Mouse (Mus musculus) midbrain, embryonic 10.5 days (tissue): ENCODE data around the gene Ptpro. TPM values are rescaled to one million over a fixed set of nuclear protein-coding genes. Genes with fewer than 3 reads are reported as not detected.
"Not testable (repeated sequence)": the region's sequence is repeated elsewhere in the genome, so short reads cannot be mapped to it uniquely, and the experiment has no call there.

Source experiments
- DNase-seq: peaks from one replicate; pipeline ENCODE4 v3.0.0-alpha.2; 2017; ENCODE audit warnings: low spot score
- H3K27ac ChIP-seq: fragments of 300-500 bp; sonication (generic); replicated peaks from 2 replicates; pipeline ENCODE4 v1.5.1; 2016; ENCODE audit warnings: mild to moderate bottlenecking
- H3K27me3 ChIP-seq: fragments of 300-500 bp; sonication (generic); 2 replicates; pipeline ENCODE4 v1.6.1; 2016; ENCODE audit warnings: low read depth, mild to moderate bottlenecking; ENCODE audit not compliant: poor library complexity, severe bottlenecking
- H3K36me3 ChIP-seq: fragments of 300-500 bp; sonication (generic); 2 replicates; pipeline ENCODE4 v1.6.1; 2016; ENCODE audit warnings: mild to moderate bottlenecking, moderate library complexity
- H3K4me1 ChIP-seq: fragments of 300-500 bp; sonication (generic); 2 replicates; pipeline ENCODE4 v1.6.1; 2016
- H3K4me3 ChIP-seq: fragments of 300-500 bp; sonication (generic); 2 replicates; pipeline ENCODE4 v1.5.1; 2016; ENCODE audit warnings: mild to moderate bottlenecking, moderate library complexity
- H3K9me3 ChIP-seq: fragments of 300-500 bp; sonication (generic); replicated peaks from 2 replicates; pipeline ENCODE4 v1.6.1; 2016; ENCODE audit warnings: mild to moderate bottlenecking
- WGBS: fragments of 180-500 bp; shearing (Covaris S2); methylation state at CpG from one replicate; pipeline ENCODE4 v1.1.7; 2016; 5-methylcytosine and 5-hydroxymethylcytosine counted together
- polyA plus RNA-seq: library from polyadenylated mRNA; unstranded; fragments of >200 nt; fragmentation: Nextera tagmentation; extraction: Ambion mirVana; gene quantifications from 2 replicates; pipeline ENCODE4 v1.2.1, GENCODE M21; 2016

Ptpro gene
- polyA plus RNA-seq, 1 experiment from 2014 or later, result 5.8 TPM

DNA sequence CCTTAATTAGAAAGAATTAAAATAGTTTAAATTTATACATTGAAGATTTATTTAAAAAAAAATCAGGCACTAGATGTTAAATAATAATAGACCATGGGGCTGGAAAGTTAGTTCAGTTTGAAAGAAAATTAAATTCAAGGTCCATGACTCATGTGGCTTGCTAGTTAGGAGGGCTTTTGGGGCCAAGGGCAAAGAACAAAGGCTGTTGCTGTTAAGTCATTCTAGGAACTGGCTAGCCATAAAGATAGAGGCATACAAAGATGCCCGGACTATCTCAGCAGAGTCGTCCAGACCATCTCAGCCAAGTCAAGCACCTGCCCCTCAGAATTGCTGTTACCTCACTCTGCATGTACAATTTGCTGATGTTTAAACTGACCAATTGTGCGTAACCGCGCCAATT lies 223.6 kb downstream of the Ptpro start:
- WGBS, result 95% methylated on average over 5 of the region's 5 CpGs
- not testable (repeated sequence) for DNase-seq, H3K36me3 ChIP-seq, H3K4me3 ChIP-seq, H3K27me3 ChIP-seq, H3K27ac ChIP-seq
- Histone ChIP-seq H3K9me3 (peaks cover 13% of the 10 kb centered on the region), H3K4me1 (peaks cover 16% of the 10 kb centered on the region)

DNA sequence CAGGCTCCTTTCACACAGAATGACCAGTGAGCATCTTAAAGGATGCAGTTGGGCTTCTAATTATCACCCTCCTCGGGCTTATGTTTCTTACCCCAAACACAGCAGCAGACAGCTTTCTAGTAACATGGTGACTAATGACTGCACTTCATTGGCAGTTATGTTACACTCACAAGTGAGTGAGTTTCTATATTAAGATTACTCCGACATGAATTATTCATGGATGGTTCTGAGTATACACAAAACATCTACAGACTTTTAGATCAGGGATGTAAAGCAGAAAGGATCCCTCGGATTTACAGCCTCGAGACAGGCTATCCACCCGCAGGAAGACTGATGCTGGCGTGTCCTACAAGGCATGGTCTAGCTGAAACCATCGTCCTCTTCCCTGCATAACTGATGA lies 230.8 kb downstream of the Ptpro start:
- Histone ChIP-seq H3K27ac (no peak overlapping the region), H3K36me3 (no peaks in the 10 kb centered on the region), H3K4me1 (peaks cover 8% of the 10 kb centered on the region; the same call in 1 of the 2 replicates), H3K27me3 (no peaks in the 10 kb centered on the region), H3K4me3 (no peak overlapping the region), H3K9me3 (no peaks in the 10 kb centered on the region)
- DNase-seq, result no peak
- 86% methylated on average over 7 of the region's 7 CpGs for WGBS

DNA sequence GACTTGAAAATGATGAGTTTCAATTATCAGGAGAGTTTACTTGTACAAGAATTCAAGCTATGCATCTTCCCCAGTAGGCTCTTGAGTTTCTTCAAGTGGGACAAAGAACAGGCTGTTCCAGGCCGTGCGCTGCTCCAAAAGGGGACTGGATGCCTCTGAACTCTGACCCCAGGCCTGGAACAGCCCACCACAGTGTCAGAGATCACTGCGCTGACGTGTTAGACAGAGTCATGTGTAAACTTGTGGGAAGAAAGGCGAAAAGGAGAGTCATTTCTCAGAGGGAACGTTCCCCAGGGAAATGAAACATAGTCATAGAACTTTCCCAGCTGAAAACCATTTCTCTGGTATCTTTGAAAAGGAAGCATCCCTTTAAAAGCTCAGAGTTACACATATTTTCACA lies 235.3 kb downstream of the Ptpro start:
- Histone ChIP-seq H3K9me3 (no peaks in the 10 kb centered on the region), H3K4me3 (no peak overlapping the region), H3K27me3 (no peaks in the 10 kb centered on the region), H3K27ac (no peak overlapping the region; the same call in 1 of the 2 replicates), H3K4me1 (peaks cover 8% of the 10 kb centered on the region; the same call in 1 of the 2 replicates), H3K36me3 (no peaks in the 10 kb centered on the region)
- DNase-seq, result peak; percentile 29
- 44% methylated on average over 6 of the region's 6 CpGs for WGBS

DNA sequence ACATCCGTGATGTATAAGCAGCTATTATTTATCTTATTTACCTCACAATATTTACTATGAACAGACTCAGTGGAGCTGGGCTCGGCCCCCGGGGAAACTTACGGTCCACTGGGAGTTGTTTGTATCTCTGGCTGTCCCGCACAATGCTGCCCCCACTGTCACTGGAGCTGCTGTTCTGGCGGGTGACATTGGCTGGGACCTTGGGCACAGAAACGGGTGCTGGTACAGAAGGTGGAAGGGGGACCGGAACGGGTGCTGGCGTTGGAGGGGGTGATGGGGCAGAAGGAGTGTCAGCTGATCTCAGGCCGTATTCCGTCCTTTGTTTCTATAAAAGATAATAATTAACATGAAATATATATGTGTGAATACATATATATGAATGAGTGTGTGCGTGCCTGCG lies 238.0 kb downstream of the Ptpro start:
- H3K27me3 ChIP-seq, result no peaks in the 10 kb centered on the region
- DNase-seq, result no peak
- H3K36me3 ChIP-seq, result no peaks in the 10 kb centered on the region
- no peak overlapping the region for H3K27ac ChIP-seq
- peaks cover 6% of the 10 kb centered on the region; the same call in 1 of the 2 replicates for H3K4me1 ChIP-seq
- WGBS, result 90% methylated on average over 14 of the region's 14 CpGs
- H3K4me3 ChIP-seq, result no peak overlapping the region
- no peaks in the 10 kb centered on the region for H3K9me3 ChIP-seq

DNA sequence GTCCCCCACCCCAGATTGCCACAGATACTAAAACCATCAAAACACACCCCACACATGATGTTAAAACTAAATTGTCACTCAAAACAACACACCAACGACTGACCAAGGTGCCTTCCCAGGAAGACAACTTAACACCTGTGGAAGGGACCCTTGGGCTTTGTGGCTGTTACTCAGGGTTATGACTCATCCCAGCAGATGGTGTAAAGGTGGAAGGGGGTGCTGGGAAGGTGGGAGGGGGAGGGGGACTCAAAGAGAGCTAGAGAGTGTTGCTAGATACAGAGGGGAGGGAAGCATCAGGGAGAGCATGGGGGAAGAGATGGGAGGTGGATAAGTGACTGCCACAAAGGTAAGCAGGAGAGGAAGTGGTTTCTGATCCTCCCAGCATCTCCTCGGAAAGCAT lies 239.5 kb downstream of the Ptpro start:
- DNase-seq, result no peak
- WGBS, result 82% methylated on average over 2 of the region's 2 CpGs
- Histone ChIP-seq H3K36me3 (no peaks in the 10 kb centered on the region), H3K4me1 (peaks cover 9% of the 10 kb centered on the region; the same call in 1 of the 2 replicates), H3K27ac (no peak overlapping the region), H3K4me3 (no peak overlapping the region), H3K9me3 (no peaks in the 10 kb centered on the region), H3K27me3 (no peaks in the 10 kb centered on the region)

DNA sequence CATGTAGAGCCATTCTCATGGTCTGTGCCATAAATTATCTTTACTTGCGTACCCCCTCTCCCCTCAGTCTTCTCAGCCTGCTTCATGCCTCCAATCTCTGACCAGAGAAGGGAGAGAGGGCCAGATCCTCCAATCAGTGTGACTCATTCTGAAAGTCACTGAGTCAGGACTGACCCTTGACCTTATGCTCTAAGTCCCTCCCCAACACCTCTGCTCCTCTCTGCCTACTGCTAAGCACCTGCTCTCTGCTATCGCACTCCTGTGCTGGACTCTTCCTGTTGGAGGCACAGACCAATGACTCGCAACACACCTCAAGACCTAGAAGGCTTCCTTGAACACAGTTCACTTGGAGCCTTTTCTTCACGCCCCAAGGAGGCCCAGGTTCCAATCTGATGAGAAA lies 240.5 kb downstream of the Ptpro start:
- WGBS, result 90% methylated on average over 4 of the region's 4 CpGs
- H3K4me3 ChIP-seq, result no peak overlapping the region
- no peak for DNase-seq
- H3K27me3 ChIP-seq, result no peaks in the 10 kb centered on the region
- H3K4me1 ChIP-seq, result 0 out of 2 replicates have a peak, but pooled peaks cover 6% of the 10 kb centered on the region
- no peaks in the 10 kb centered on the region for H3K36me3 ChIP-seq
- H3K27ac ChIP-seq, result no peak overlapping the region
- no peaks in the 10 kb centered on the region for H3K9me3 ChIP-seq

DNA sequence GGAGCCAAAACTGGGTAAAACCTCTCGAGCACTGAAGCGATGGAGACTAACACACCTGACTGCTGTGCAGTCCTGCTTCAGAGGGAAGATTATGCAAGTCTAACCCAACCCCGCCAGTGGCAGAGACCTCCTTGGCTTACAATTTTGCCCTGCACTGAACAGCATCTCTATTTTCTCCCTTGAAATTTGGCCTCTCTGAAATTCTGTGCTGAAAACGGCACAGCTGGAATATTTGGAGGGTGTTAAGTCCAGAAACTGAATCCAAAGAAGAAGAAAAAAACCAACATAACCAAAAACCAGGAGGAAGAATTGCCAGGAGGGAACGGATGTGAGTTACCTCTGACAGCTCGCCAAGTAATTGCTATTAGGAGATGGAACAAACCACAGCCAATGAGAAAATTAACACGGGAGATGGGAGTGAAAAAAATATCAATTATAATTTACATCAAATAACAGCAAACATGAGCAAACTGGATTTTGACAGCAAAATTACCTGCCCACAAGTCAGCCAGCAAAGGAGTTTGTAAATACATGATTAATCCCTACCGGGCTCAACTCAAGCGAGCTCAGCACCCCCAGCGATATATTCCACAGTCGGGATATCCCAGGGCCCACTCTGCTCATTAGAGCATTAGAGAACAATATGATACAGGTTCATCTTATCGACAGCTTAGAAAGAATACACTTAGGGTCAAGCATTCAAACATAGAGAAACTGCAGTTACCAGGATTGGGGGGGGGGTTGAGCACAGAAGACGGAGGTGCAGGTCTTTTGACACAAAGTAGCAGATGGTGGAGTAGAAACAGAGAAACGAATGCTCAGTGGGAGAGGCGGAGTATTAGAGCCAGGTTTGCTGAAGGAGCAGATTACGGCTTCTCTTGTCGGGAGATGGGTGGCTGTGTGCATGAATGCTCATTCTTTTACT lies 241.4 kb downstream of the Ptpro start:
- 0 out of 2 replicates have a peak, but pooled peaks cover 6% of the 10 kb centered on the region for H3K4me1 ChIP-seq
- no peaks in the 10 kb centered on the region for H3K27me3 ChIP-seq
- H3K9me3 ChIP-seq, result no peaks in the 10 kb centered on the region
- WGBS, result 88% methylated on average over 17 of the region's 17 CpGs
- H3K4me3 ChIP-seq, result no peak overlapping the region
- H3K36me3 ChIP-seq, result no peaks in the 10 kb centered on the region
- H3K27ac ChIP-seq, result no peak overlapping the region
- DNase-seq, result no peak

DNA sequence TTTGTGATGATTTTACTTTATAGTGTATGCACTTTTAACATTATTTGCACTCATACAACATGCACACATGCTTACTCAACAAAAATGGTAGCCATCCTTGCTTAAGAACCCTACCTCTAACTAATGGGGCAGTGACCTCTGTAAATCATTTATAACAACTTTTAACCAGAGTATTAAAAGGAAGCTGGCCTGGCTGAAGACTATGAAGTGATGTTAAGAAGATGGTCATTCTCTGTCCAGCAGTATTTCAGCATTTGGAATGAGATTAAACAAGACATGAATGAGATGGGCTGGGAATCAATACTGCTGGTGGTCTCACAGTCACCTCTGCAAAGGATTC lies 242.0 kb downstream of the Ptpro start:
- Histone ChIP-seq H3K27ac (no peak overlapping the region), H3K4me1 (0 out of 2 replicates have a peak, but pooled peaks cover 6% of the 10 kb centered on the region), H3K4me3 (no peak overlapping the region), H3K36me3 (no peaks in the 10 kb centered on the region), H3K9me3 (no peaks in the 10 kb centered on the region), H3K27me3 (no peaks in the 10 kb centered on the region)
- no peak for DNase-seq

DNA sequence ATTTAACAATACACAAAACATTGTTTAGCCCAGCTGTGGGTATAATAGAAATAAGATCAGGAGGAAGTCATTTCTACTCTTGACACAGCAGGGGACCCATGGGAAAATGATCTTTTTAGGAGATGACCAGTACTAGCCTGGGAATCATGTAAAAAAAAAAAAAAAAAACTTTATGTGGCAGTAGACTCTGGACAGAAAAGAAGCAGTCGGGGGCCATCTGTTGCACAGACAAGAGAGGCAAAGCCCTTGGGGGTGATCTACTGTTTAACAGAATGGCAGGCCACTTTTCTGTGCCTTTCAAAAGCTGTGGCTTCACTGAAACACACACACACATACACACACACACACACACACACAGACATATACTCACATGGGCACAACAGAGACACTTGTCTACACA lies 242.7 kb downstream of the Ptpro start:
- Histone ChIP-seq H3K4me1 (0 out of 2 replicates have a peak, but pooled peaks cover 6% of the 10 kb centered on the region), H3K27me3 (no peaks in the 10 kb centered on the region), H3K4me3 (no peak overlapping the region), H3K9me3 (no peaks in the 10 kb centered on the region), H3K27ac (no peak overlapping the region), H3K36me3 (no peaks in the 10 kb centered on the region)
- DNase-seq, result no peak
- 93% methylated on average over 1 of the region's 1 CpGs for WGBS

DNA sequence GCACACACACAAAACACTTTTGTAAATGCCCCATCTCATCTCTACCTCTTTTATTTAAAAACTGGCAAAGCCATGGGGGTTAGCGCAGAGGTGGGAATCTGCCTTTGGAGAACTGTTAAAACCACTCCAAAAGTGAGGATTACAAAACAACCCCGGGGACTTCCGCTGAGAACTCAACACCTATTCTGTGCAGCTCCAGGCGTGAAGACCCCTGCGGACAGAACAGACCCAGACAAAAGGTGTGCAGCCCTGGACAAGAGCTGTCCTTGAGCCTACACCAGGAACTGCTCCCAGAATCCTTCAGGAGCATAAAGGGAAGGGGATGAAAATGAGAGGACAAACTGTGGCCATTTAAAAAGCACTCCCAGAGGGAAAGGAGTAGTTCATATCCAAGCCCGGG lies 243.1 kb downstream of the Ptpro start:
- H3K36me3 ChIP-seq, result no peaks in the 10 kb centered on the region
- DNase-seq, result no peak
- H3K4me3 ChIP-seq, result no peak overlapping the region
- no peaks in the 10 kb centered on the region for H3K9me3 ChIP-seq
- no peak overlapping the region for H3K27ac ChIP-seq
- H3K4me1 ChIP-seq, result 0 out of 2 replicates have a peak, but pooled peaks cover 6% of the 10 kb centered on the region
- 77% methylated on average over 6 of the region's 6 CpGs for WGBS
- no peaks in the 10 kb centered on the region for H3K27me3 ChIP-seq

DNA sequence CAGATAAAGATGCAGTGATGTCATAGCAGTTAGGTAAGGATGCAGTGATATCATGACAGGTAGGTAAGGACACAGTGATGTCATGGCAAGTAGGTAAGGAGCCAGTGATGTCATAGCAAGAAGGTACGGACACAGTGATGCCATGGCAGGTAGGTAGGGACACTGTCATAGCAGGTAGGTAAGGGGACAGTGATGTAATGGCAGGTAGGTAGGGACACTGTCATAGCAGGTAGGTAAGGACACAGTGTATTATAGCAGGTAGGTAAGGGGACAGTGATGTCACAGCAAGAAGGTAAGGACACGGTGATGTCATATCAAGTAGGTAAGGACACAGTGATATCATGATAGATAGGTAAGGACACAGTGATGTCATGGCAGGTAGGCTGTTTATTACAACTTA lies 244.4 kb downstream of the Ptpro start:
- 92% methylated on average over 2 of the region's 2 CpGs for WGBS
- DNase-seq, result no peak

DNA sequence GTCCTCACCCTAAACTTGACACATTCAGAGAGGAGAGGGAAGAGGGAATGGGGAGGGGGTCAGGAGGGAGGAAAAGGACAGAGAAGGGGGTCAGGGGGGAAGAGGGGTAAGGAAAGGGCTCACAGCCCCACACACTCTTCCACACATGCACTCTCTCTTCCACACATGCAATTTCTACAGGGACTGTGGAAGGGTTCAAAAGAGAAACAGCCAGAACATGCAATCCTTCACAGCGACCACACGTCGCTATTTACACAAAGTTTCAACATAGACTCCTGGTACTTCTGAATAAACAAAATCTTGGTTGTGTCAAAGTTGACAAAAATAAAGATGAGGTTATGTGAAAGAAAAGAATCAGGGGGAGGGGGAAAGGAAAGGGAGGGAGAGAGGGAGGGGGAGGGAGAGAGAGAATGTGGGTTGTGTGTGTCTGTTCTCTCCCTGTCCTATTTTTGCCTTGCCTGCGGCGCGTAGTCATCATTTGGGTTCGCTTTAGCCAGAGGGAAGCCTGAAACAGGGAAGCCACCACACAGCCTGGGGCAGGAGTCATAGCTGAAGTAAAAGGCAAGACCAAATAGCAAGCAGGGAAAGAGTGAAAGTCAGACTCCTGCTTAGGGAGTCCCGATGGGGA lies 245.2 kb downstream of the Ptpro start:
- Histone ChIP-seq H3K9me3 (no peaks in the 10 kb centered on the region), H3K4me3 (no peak overlapping the region), H3K4me1 (0 out of 2 replicates have a peak, but pooled peaks cover 6% of the 10 kb centered on the region), H3K36me3 (no peaks in the 10 kb centered on the region), H3K27me3 (no peaks in the 10 kb centered on the region), H3K27ac (no peak overlapping the region)
- WGBS, result 92% methylated on average over 8 of the region's 8 CpGs
- no peak for DNase-seq

More for the DNA sequence above, 244.4 kb downstream of the Ptpro start:
- Histone ChIP-seq H3K4me1 (0 out of 2 replicates have a peak, but pooled peaks cover 6% of the 10 kb centered on the region), H3K27ac (no peak overlapping the region), H3K4me3 (no peak overlapping the region), H3K27me3 (no peaks in the 10 kb centered on the region), H3K36me3 (no peaks in the 10 kb centered on the region), H3K9me3 (no peaks in the 10 kb centered on the region)

DNA sequence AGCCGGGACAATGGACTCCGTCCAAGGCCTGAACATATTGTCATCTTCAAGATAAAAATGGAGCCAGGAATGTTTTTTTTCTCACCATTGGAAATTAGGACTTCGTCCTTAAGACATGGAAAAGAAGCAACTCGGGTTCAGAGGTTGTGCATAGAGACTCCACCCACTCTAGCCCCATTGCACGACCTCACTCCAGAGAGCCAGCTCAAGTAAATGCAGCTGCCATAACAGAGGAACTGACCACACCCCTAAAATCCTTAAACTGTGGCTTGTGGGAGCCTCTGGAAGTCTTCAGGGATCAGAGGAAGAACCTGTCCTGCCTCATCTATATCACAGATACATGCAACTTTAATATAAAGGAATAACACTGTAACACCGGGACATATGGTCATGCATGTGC lies 246.7 kb downstream of the Ptpro start:
- Histone ChIP-seq H3K27me3 (no peaks in the 10 kb centered on the region), H3K9me3 (no peaks in the 10 kb centered on the region), H3K27ac (no peak overlapping the region), H3K36me3 (no peaks in the 10 kb centered on the region), H3K4me1 (0 out of 2 replicates have a peak, but pooled peaks cover 6% of the 10 kb centered on the region), H3K4me3 (no peak overlapping the region)
- no peak for DNase-seq
- WGBS, result 79% methylated on average over 6 of the region's 6 CpGs
